Mouse (Mus musculus): ENCODE results near the gene Slc17a7. TPM values are rescaled to one million over a fixed set of nuclear protein-coding genes. Genes with fewer than 3 reads are reported as not detected.

The Slc17a7 gene
- polyA plus RNA-seq, 1 experiment from 2014 or later, result 0.55 TPM

DNA sequence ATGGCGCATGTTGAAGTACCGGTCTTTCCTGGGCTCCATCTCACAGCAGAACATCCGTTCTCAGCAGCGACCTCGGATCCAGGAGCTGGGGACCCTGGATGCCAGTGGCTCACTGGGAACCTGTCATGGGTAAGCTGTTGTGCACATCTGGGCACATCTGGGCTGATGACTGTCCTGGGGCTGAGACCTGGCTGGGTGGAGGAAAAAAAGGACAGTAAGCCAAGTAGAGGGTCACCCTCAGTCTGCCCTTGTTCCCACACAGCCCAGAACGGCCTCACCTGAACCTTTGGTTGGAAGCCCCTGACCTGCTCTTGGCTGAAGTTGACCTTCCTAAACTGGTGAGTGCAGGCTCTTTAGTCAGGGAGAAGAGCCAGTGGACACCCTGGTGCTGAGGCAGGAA is 4.8 kb upstream of the Slc17a7 start:
- Histone ChIP-seq H3K27me3 (peaks cover 17% of the 10 kb centered on the region), H3K4me2 (no peak overlapping the region), H3K4me3 (no peak overlapping the region), H3K27ac (no peak overlapping the region), H3K36me3 (peaks cover 25% of the 10 kb centered on the region; the same call in 1 of the 2 replicates), H3K4me1 (peaks cover 18% of the 10 kb centered on the region), H3K9me3 (no peaks in the 10 kb centered on the region), H3K9ac (no peak overlapping the region)
- WGBS, result 91% methylated on average over 6 of the region's 6 CpGs
- ATAC-seq (ENCODE audit: borderline replicate concordance, extremely low read depth, low FRiP score, low TSS enrichment), result no peak

GRCm38 (mm10) chr7:45160316-45160800 is 3.4 kb upstream of the Slc17a7 start:
- ATAC-seq (ENCODE audit: borderline replicate concordance, extremely low read depth, low FRiP score, low TSS enrichment), result no peak
- Histone ChIP-seq H3K9ac (no peak overlapping the region), H3K9me3 (no peaks in the 10 kb centered on the region), H3K4me2 (no peak overlapping the region), H3K4me3 (no peak overlapping the region), H3K36me3 (peaks cover 25% of the 10 kb centered on the region; the same call in 1 of the 2 replicates), H3K27ac (no peak overlapping the region), H3K4me1 (peaks cover 13% of the 10 kb centered on the region), H3K27me3 (peaks cover 30% of the 10 kb centered on the region)
- WGBS, result 93% methylated on average over 6 of the region's 6 CpGs

- Histone ChIP-seq H3K36me3 (peaks cover 25% of the 10 kb centered on the region; the same call in 1 of the 2 replicates), H3K4me2 (no peak overlapping the region), H3K9ac (no peak overlapping the region), H3K27me3 (peaks cover 35% of the 10 kb centered on the region), H3K27ac (no peak overlapping the region), H3K4me3 (no peak overlapping the region), H3K9me3 (no peaks in the 10 kb centered on the region), H3K4me1 (peaks cover 10% of the 10 kb centered on the region)
- 86% methylated on average over 3 of the region's 3 CpGs for WGBS
- ATAC-seq (ENCODE audit: borderline replicate concordance, extremely low read depth, low FRiP score, low TSS enrichment), result no peak
Observed at GRCm38 (mm10) chr7:45160866-45161265, 2.9 kb upstream of the Slc17a7 start.

DNA sequence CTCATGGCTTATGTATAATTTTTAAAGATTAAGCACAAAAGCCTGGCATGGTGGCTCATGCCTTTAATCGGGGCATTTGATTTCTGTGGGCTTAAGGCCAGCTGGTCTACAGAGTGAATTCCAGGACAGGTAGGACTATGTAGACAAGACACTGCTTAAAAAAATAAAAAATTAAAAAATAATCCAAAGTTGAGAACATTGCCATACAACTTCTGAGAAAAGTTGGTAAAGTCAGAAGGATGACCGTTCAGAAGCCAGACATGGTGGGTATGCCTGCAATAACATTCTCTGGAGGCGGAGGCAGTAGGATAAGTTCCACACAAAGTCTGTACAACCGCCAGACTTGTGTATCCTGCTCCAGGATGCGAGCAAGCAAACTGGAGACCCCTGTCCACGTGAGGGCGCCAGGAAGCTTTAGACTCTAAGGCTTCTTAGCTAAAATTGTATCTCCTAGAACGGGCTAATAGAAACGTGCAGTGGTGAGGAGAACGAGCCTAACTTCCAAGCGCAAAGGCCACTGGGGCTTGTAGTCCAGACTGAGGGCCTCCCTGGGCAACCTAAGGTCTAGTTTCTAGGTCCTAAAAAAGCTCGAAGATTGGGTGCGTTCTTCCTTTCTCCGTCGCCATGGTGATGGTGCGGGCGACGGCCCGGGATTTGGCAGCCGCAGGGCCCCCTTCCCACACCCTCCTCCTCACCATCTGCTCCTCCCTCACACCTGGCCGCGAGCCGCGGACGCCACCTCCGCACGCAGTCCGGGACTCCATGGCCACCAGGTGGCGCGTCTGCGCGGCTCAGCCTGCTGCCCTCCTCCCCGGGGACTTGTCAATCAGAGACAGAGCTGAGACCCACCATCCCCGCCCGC is 1.9 kb upstream of the Slc17a7 start:
- Histone ChIP-seq H3K9ac (no peak overlapping the region), H3K9me3 (no peaks in the 10 kb centered on the region), H3K27me3 (peaks cover 45% of the 10 kb centered on the region), H3K27ac (no peak overlapping the region), H3K4me1 (peaks cover 10% of the 10 kb centered on the region), H3K4me2 (peak overlapping the region; percentile 73), H3K36me3 (peaks cover 25% of the 10 kb centered on the region; the same call in 1 of the 2 replicates), H3K4me3 (peak overlapping the region; percentile 38)
- WGBS, result 4% methylated on average over 35 of the region's 35 CpGs
- peak; percentile 89 for ATAC-seq (ENCODE audit: borderline replicate concordance, extremely low read depth, low FRiP score, low TSS enrichment)

DNA sequence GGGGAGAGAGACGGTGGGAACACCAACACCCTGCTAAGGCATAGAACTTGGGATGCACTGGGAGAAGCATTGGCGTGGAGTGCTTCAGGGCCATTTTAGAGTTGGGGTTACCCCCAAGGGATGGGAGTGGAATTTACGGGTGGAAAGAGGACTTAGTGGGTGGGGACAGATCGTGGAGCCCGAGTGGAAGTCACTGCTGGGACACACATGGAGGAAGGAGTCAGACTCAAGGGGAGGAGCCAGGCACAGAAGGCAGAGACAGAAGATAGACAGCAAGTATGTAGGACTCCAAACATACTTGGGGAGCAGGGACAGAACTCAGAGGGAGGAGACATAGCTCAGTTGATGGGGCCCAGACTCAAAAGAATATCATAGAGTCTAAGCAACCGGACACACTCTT is 1.2 kb upstream of the Slc17a7 start:
- peaks cover 25% of the 10 kb centered on the region; the same call in 1 of the 2 replicates for H3K36me3 ChIP-seq
- H3K9ac ChIP-seq, result no peak overlapping the region
- peaks cover 52% of the 10 kb centered on the region for H3K27me3 ChIP-seq
- WGBS, result 24% methylated on average over 6 of the region's 6 CpGs
- H3K4me2 ChIP-seq, result peak overlapping the region; percentile 73
- peaks cover 10% of the 10 kb centered on the region for H3K4me1 ChIP-seq
- ATAC-seq (ENCODE audit: borderline replicate concordance, extremely low read depth, low FRiP score, low TSS enrichment), result peak; percentile 25; the same call in 1 of the 2 replicates
- H3K9me3 ChIP-seq, result no peaks in the 10 kb centered on the region
- H3K27ac ChIP-seq, result no peak overlapping the region
- peak overlapping the region; percentile 38 for H3K4me3 ChIP-seq

GRCm38 (mm10) chr7:45162996-45163615 is 643 bp upstream of the Slc17a7 start:
- WGBS, result 66% methylated on average over 9 of the region's 9 CpGs
- peaks cover 24% of the 10 kb centered on the region; the same call in 1 of the 2 replicates for H3K36me3 ChIP-seq
- peaks cover 58% of the 10 kb centered on the region for H3K27me3 ChIP-seq
- H3K4me2 ChIP-seq, result no peak overlapping the region
- ATAC-seq (ENCODE audit: borderline replicate concordance, extremely low read depth, low FRiP score, low TSS enrichment), result no peak
- H3K9ac ChIP-seq, result no peak overlapping the region
- H3K4me1 ChIP-seq, result peaks cover 10% of the 10 kb centered on the region
- H3K4me3 ChIP-seq, result no peak overlapping the region
- H3K27ac ChIP-seq, result no peak overlapping the region
- no peaks in the 10 kb centered on the region for H3K9me3 ChIP-seq

GRCm38 (mm10) chr7:45164833-45165232 is 1.1 kb downstream of the Slc17a7 start:
- peaks cover 10% of the 10 kb centered on the region for H3K4me1 ChIP-seq
- ATAC-seq (ENCODE audit: borderline replicate concordance, extremely low read depth, low FRiP score, low TSS enrichment), result no peak
- peaks cover 8% of the 10 kb centered on the region; the same call in 1 of the 2 replicates for H3K36me3 ChIP-seq
- 52% methylated on average over 5 of the region's 5 CpGs for WGBS
- H3K9me3 ChIP-seq, result peaks cover 5% of the 10 kb centered on the region; the same call in 1 of the 2 replicates
- H3K27me3 ChIP-seq, result peaks cover 75% of the 10 kb centered on the region
- no peak overlapping the region for H3K9ac ChIP-seq
- H3K4me2 ChIP-seq, result no peak overlapping the region
- H3K27ac ChIP-seq, result no peak overlapping the region
- no peak overlapping the region for H3K4me3 ChIP-seq

DNA sequence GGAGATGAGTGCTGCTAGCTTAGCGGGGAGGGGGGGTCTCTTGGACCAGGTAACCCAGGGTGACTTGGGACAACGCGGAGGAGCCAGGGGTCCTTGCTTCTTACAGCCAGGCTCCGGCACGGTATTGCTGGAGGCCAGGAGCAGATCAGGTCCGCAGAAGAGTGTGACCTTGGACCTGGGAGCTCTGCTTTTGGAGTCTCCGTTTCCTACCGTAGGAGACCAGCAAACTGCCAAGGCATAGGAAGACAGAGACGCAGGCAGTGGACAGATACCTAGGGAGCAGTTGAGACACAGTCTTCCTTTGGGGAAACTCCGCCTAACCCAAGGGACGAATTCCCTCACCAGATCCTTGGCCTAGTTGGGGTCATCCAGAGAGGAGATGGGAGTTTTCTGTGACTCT is 2.0 kb downstream of the Slc17a7 start:
- no peak for ATAC-seq (ENCODE audit: borderline replicate concordance, extremely low read depth, low FRiP score, low TSS enrichment)
- no peak overlapping the region for H3K4me3 ChIP-seq
- peaks cover 10% of the 10 kb centered on the region for H3K4me1 ChIP-seq
- H3K9ac ChIP-seq, result no peak overlapping the region
- H3K27ac ChIP-seq, result no peak overlapping the region
- 44% methylated on average over 11 of the region's 11 CpGs for WGBS
- H3K4me2 ChIP-seq, result no peak overlapping the region
- H3K9me3 ChIP-seq, result peaks cover 6% of the 10 kb centered on the region; the same call in 1 of the 2 replicates
- no peaks in the 10 kb centered on the region for H3K36me3 ChIP-seq
- peaks cover 82% of the 10 kb centered on the region for H3K27me3 ChIP-seq

DNA sequence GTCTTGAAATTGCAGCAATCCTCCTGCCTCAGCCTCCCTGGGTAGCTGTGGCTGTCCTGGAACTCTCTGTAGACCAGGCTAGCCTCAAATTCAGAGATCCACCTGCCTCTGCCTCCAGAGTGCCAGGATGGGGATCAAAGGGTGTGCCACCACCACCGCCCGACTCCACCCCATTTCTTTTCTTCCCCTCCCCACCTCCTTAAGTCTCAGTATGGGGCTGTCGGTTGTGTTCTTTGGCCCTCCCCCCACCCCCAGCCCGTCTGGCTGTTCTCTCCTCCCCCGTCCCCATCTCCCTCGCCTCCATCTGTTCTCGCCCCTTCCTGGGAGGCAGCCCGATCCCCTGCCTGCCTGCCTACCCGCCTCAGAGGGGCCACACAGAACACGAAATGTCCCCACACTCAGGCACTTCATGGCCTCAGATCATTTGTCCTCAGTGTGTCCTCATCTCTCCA is 3.2 kb downstream of the Slc17a7 start:
- H3K4me3 ChIP-seq, result no peak overlapping the region
- peaks cover 95% of the 10 kb centered on the region for H3K27me3 ChIP-seq
- peaks cover 6% of the 10 kb centered on the region; the same call in 1 of the 2 replicates for H3K9me3 ChIP-seq
- H3K27ac ChIP-seq, result no peak overlapping the region
- H3K4me1 ChIP-seq, result peaks cover 10% of the 10 kb centered on the region
- ATAC-seq (ENCODE audit: borderline replicate concordance, extremely low read depth, low FRiP score, low TSS enrichment), result no peak
- H3K4me2 ChIP-seq, result no peak overlapping the region
- 26% methylated on average over 10 of the region's 10 CpGs for WGBS
- no peak overlapping the region for H3K9ac ChIP-seq
- H3K36me3 ChIP-seq, result no peaks in the 10 kb centered on the region

DNA sequence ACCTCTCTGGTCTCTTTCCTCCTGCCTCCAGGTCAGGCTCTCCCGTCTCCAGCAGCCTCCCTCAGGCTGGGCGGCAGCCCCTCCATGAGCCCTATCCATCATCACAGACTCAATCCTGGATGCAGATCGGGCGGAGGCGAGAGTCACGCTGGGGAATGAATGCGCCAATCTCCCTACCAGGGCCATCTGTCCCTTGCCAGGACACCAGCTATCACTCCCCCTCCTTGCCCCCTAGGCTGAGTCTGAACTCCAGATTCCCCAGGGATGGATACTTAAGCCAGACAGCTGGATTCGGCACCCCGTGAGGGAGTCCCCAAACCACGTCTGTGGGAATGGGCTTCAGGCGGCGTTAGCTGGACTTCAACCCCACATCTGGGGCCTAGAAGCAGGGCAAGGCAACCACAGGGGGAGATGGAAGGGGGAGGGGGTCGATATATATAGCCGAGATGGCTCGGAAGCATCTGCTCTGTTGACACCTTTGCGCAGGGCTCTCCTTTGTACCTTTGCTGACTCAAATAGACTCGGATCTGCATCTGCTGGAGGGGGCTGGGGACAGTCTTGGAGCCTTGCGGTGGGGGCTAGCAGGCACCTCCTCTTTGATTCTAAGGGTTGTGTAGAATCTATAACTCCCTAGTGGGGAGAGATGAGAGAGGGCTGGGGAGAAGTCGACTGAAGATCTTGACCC is 4.2 kb downstream of the Slc17a7 start:
- Histone ChIP-seq H3K27me3 (peaks cover 97% of the 10 kb centered on the region), H3K4me2 (no peak overlapping the region), H3K36me3 (no peaks in the 10 kb centered on the region), H3K4me1 (peaks cover 7% of the 10 kb centered on the region), H3K9ac (no peak overlapping the region), H3K9me3 (peaks cover 6% of the 10 kb centered on the region; the same call in 1 of the 2 replicates), H3K27ac (no peak overlapping the region), H3K4me3 (no peak overlapping the region)
- ATAC-seq (ENCODE audit: borderline replicate concordance, extremely low read depth, low FRiP score, low TSS enrichment), result no peak
- WGBS, result 3% methylated on average over 19 of the region's 19 CpGs

- Histone ChIP-seq H3K27me3 (peaks cover 94% of the 10 kb centered on the region), H3K4me1 (peaks cover 6% of the 10 kb centered on the region), H3K4me3 (no peak overlapping the region), H3K9ac (no peak overlapping the region), H3K9me3 (peaks cover 6% of the 10 kb centered on the region; the same call in 1 of the 2 replicates), H3K4me2 (no peak overlapping the region), H3K36me3 (no peaks in the 10 kb centered on the region), H3K27ac (no peak overlapping the region)
- 7% methylated on average over 24 of the region's 24 CpGs for WGBS
- ATAC-seq (ENCODE audit: borderline replicate concordance, extremely low read depth, low FRiP score, low TSS enrichment), result no peak
Observed at GRCm38 (mm10) chr7:45168656-45169055, 4.9 kb downstream of the Slc17a7 start.
